Mouse (Mus musculus) lung, embryonic 16.5 days (tissue): ENCODE results near the gene Dnaic1. TPM values are rescaled to one million over a fixed set of nuclear protein-coding genes. Genes with fewer than 3 reads are reported as not detected.

ENCODE experiments used
- ATAC-seq: fragments of 200-750 bp; cut with Nextera tagmentation; 2 replicates; pipeline ENCODE4 v1.8.0; 2017; ENCODE audit warnings: low read depth, mild to moderate bottlenecking, moderate library complexity
- H3K27ac ChIP-seq: fragments of 300-500 bp; sonication (generic); 2 replicates; pipeline ENCODE4 v1.5.1; 2014; ENCODE audit warnings: mild to moderate bottlenecking, control low read depth, low read length
- H3K27me3 ChIP-seq: fragments of 300-500 bp; sonication (generic); 2 replicates; pipeline ENCODE4 v1.6.1; 2014; ENCODE audit warnings: low read depth, low read length, mixed read lengths; ENCODE audit not compliant: control insufficient read depth, insufficient read depth
- H3K36me3 ChIP-seq: fragments of 300-500 bp; sonication (generic); 2 replicates; pipeline ENCODE4 v1.6.1; 2014; ENCODE audit warnings: low read length; ENCODE audit not compliant: control insufficient read depth, insufficient read depth
- H3K4me1 ChIP-seq: fragments of 300-500 bp; sonication (generic); replicated peaks from 2 replicates; pipeline ENCODE4 v1.6.1; 2014; ENCODE audit warnings: low read length, mixed read lengths; ENCODE audit not compliant: control insufficient read depth, insufficient read depth
- H3K4me2 ChIP-seq: fragments of 300-500 bp; sonication (generic); 2 replicates; pipeline ENCODE4 v1.6.1; 2014; ENCODE audit warnings: low read depth, low read length, control low read depth
- H3K4me3 ChIP-seq: fragments of 300-500 bp; sonication (generic); 2 replicates; pipeline ENCODE4 v1.5.1; 2014; ENCODE audit warnings: mild to moderate bottlenecking, low read length, control low read depth
- H3K9ac ChIP-seq: fragments of 300-500 bp; sonication (generic); 2 replicates; pipeline ENCODE4 v1.6.1; 2014; ENCODE audit warnings: low read length, control low read depth
- H3K9me3 ChIP-seq: fragments of 300-500 bp; sonication (generic); 2 replicates; pipeline ENCODE4 v1.6.1; 2016; ENCODE audit warnings: low read length; ENCODE audit not compliant: control insufficient read depth
- WGBS: fragments of 180-500 bp; shearing (Covaris S2); extraction: QIAGEN DNeasy Blood & Tissue Kit; methylation state at CpG from one replicate; pipeline ENCODE4 v1.1.7; 2014; 5-methylcytosine and 5-hydroxymethylcytosine counted together
- polyA plus RNA-seq: library from polyadenylated mRNA; unstranded; fragments of >200 nt; fragmentation: Nextera tagmentation; extraction: Ambion mirVana; gene quantifications from 2 replicates; pipeline ENCODE4 v1.2.1, GENCODE M21; 2015

The Dnaic1 gene
- polyA plus RNA-seq, 1 experiment from 2014 or later: 2.9 TPM

- ATAC-seq: no peak
- no peaks in the 10 kb centered on the region for H3K27me3 ChIP-seq
- H3K4me3 ChIP-seq: no peak overlapping the region
- no peak overlapping the region for H3K9ac ChIP-seq
- no peak overlapping the region for H3K27ac ChIP-seq
- no peaks in the 10 kb centered on the region for H3K36me3 ChIP-seq
- 66% methylated on average over 3 of the region's 3 CpGs for WGBS
- no peak overlapping the region for H3K4me2 ChIP-seq
- H3K9me3 ChIP-seq: no peaks in the 10 kb centered on the region
- peaks cover 7% of the 10 kb centered on the region for H3K4me1 ChIP-seq
Observed at GRCm38 (mm10) chr4:41557092-41557491, 12.5 kb upstream of the Dnaic1 start.

- H3K36me3 ChIP-seq: no peaks in the 10 kb centered on the region
- H3K27ac ChIP-seq: no peak overlapping the region
- no peak overlapping the region for H3K4me2 ChIP-seq
- no peak overlapping the region for H3K9ac ChIP-seq
- ATAC-seq: no peak
- 86% methylated on average over 5 of the region's 5 CpGs for whole genome bisulfite sequencing
- no peaks in the 10 kb centered on the region for H3K9me3 ChIP-seq
- peaks cover 4% of the 10 kb centered on the region; the same call in 1 of the 2 replicates for H3K4me1 ChIP-seq
- no peaks in the 10 kb centered on the region; the same call in 1 of the 2 replicates for H3K27me3 ChIP-seq
- no peak overlapping the region for H3K4me3 ChIP-seq
Observed at GRCm38 (mm10) chr4:41563297-41563696, 6.3 kb upstream of the Dnaic1 start.

GRCm38 (mm10) chr4:41566123-41566522 is 3.5 kb upstream of the Dnaic1 start:
- no peak for ATAC-seq
- Histone ChIP-seq H3K4me2 (no peak overlapping the region), H3K36me3 (no peaks in the 10 kb centered on the region), H3K9me3 (no peaks in the 10 kb centered on the region), H3K4me3 (no peak overlapping the region), H3K27me3 (no peaks in the 10 kb centered on the region; the same call in 1 of the 2 replicates), H3K27ac (no peak overlapping the region), H3K9ac (no peak overlapping the region), H3K4me1 (peaks cover 6% of the 10 kb centered on the region; the same call in 1 of the 2 replicates)
- WGBS: 17% methylated on average over 3 of the region's 3 CpGs

GRCm38 (mm10) chr4:41568239-41568638 is 1.3 kb upstream of the Dnaic1 start:
- peaks cover 6% of the 10 kb centered on the region; the same call in 1 of the 2 replicates for H3K4me1 ChIP-seq
- H3K9me3 ChIP-seq: no peaks in the 10 kb centered on the region
- peak overlapping the region; percentile 76 for H3K4me2 ChIP-seq
- peak overlapping the region; percentile 75 for H3K9ac ChIP-seq
- H3K27me3 ChIP-seq: no peaks in the 10 kb centered on the region; the same call in 1 of the 2 replicates
- H3K27ac ChIP-seq: no peak overlapping the region
- H3K4me3 ChIP-seq: peak overlapping the region; percentile 80
- 4% methylated on average over 19 of the region's 19 CpGs for WGBS
- ATAC-seq: no peak
- no peaks in the 10 kb centered on the region for H3K36me3 ChIP-seq

GRCm38 (mm10) chr4:41568682-41569410 is 729 bp upstream of the Dnaic1 start:
- 1% methylated on average over 56 of the region's 58 CpGs for WGBS
- H3K4me2 ChIP-seq: peak overlapping the region; percentile 76
- no peaks in the 10 kb centered on the region for H3K36me3 ChIP-seq
- peak overlapping the region; percentile 80 for H3K4me3 ChIP-seq
- H3K27ac ChIP-seq: peak overlapping the region; percentile 19; the same call in 1 of the 2 replicates
- H3K27me3 ChIP-seq: no peaks in the 10 kb centered on the region; the same call in 1 of the 2 replicates
- peak overlapping the region; percentile 75 for H3K9ac ChIP-seq
- H3K4me1 ChIP-seq: peaks cover 6% of the 10 kb centered on the region; the same call in 1 of the 2 replicates
- no peaks in the 10 kb centered on the region for H3K9me3 ChIP-seq
- ATAC-seq: 0 out of 2 replicates have a peak, but pooled peaks have one; percentile 0

GRCm38 (mm10) chr4:41571490-41571889 is 1.9 kb downstream of the Dnaic1 start:
- WGBS: 15% methylated on average over 5 of the region's 5 CpGs
- H3K4me3 ChIP-seq: no peak overlapping the region
- no peak overlapping the region for H3K27ac ChIP-seq

GRCm38 (mm10) chr4:41573492-41573891 is 3.9 kb downstream of the Dnaic1 start:
- 55% methylated on average over 4 of the region's 4 CpGs for WGBS
- Histone ChIP-seq H3K4me1 (peaks cover 2% of the 10 kb centered on the region; the same call in 1 of the 2 replicates), H3K36me3 (no peaks in the 10 kb centered on the region), H3K4me3 (no peak overlapping the region), H3K9me3 (no peaks in the 10 kb centered on the region), H3K4me2 (no peak overlapping the region), H3K9ac (no peak overlapping the region), H3K27ac (no peak overlapping the region), H3K27me3 (no peaks in the 10 kb centered on the region)
- ATAC-seq: no peak

More at GRCm38 (mm10) chr4:41571490-41571889, 1.9 kb downstream of the Dnaic1 start:
- Histone ChIP-seq H3K27me3 (no peaks in the 10 kb centered on the region; the same call in 1 of the 2 replicates), H3K36me3 (no peaks in the 10 kb centered on the region), H3K9ac (no peak overlapping the region), H3K4me1 (peaks cover 6% of the 10 kb centered on the region; the same call in 1 of the 2 replicates), H3K9me3 (no peaks in the 10 kb centered on the region), H3K4me2 (no peak overlapping the region)
- no peak for ATAC-seq

GRCm38 (mm10) chr4:41575914-41576313 is 6.3 kb downstream of the Dnaic1 start:
- Histone ChIP-seq H3K9ac (no peak overlapping the region), H3K27me3 (no peaks in the 10 kb centered on the region), H3K4me3 (no peak overlapping the region), H3K4me2 (no peak overlapping the region), H3K36me3 (no peaks in the 10 kb centered on the region), H3K27ac (no peak overlapping the region), H3K9me3 (no peaks in the 10 kb centered on the region), H3K4me1 (no peaks in the 10 kb centered on the region; the same call in 1 of the 2 replicates)
- ATAC-seq: no peak
- 16% methylated on average over 6 of the region's 6 CpGs for WGBS

GRCm38 (mm10) chr4:41583353-41583752 is 13.8 kb downstream of the Dnaic1 start:
- no peaks in the 10 kb centered on the region for H3K27me3 ChIP-seq
- 74% methylated on average over 7 of the region's 7 CpGs for WGBS
- no peak overlapping the region for H3K4me3 ChIP-seq
- H3K27ac ChIP-seq: no peak overlapping the region
- no peak for ATAC-seq
- H3K4me2 ChIP-seq: no peak overlapping the region
- H3K4me1 ChIP-seq: no peaks in the 10 kb centered on the region
- H3K9me3 ChIP-seq: no peaks in the 10 kb centered on the region
- no peak overlapping the region for H3K9ac ChIP-seq
- H3K36me3 ChIP-seq: no peaks in the 10 kb centered on the region
